Mouse (Mus musculus): ENCODE results near the gene Lmod1. TPM values are rescaled to one million over a fixed set of nuclear protein-coding genes. Genes with fewer than 3 reads are reported as not detected.

Gene Lmod1
- polyA plus RNA-seq, 1 experiment: 2.1 TPM

GRCm38 (mm10) chr1:135341947-135342346 is 17.3 kb downstream of the Lmod1 start:
- no peak overlapping the region for H3K4me3 ChIP-seq (ENCODE audit: insufficient read depth, low read depth, low read length)
- peaks cover 3% of the 10 kb centered on the region for H3K4me1 ChIP-seq (ENCODE audit: control insufficient read depth, insufficient read depth, insufficient read length, low read length)
- H3K27ac ChIP-seq (replicated peaks; ENCODE audit: low read depth, low read length): no peak overlapping the region

DNA sequence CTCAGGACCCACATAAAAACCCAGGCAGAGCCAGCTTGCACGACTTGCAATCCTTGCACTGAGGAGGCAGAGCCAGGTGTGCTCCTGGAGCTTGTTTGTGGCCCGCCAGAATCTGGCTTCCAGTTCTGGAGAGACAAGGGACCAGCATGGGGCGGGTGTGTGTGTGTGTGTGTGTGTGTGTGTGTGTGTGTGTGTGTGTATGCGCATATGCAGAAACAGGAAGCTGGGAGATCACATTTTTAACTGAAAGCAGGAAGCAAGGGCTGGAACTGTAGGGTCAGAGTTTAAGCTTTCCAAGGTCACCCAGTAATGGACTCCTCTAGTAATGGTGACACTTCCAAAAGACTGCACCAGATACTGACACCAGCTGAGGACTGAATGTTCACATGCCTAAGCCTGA is 19.4 kb downstream of the Lmod1 start:
- H3K4me3 ChIP-seq (ENCODE audit: insufficient read depth, low read depth, low read length): no peak overlapping the region
- peaks cover 14% of the 10 kb centered on the region for H3K4me1 ChIP-seq (ENCODE audit: control insufficient read depth, insufficient read depth, insufficient read length, low read length)
- H3K27ac ChIP-seq (replicated peaks; ENCODE audit: low read depth, low read length): no peak overlapping the region

DNA sequence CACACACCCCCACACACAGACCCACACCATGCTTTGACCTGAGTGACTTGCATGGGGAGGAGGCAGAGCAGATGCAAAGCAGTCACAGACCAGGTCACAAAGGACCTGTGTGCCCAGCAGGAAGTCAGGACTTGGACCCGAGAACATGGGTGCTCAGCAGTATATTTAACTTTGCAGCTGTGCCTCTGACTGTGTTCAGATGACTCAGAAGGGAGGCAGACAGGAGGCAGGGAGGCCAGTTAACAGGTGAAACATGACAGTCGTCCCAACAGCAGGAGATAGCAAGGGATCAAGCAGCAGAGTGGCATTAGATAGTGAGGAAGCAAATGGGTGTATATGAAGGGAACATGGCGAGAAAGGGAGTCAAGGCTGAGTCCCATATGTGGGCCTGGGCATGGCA is 22.3 kb downstream of the Lmod1 start:
- H3K27ac ChIP-seq (replicated peaks; ENCODE audit: low read depth, low read length): peak overlapping the region; percentile 8; the same call in 1 of the 2 replicates

GRCm38 (mm10) chr1:135347498-135348169 is 23.0 kb downstream of the Lmod1 start:
- H3K4me3 ChIP-seq (ENCODE audit: insufficient read depth, low read depth, low read length): no peak overlapping the region
- peak overlapping the region; percentile 8; the same call in 1 of the 2 replicates for H3K27ac ChIP-seq (replicated peaks; ENCODE audit: low read depth, low read length)
- peaks cover 18% of the 10 kb centered on the region for H3K4me1 ChIP-seq (ENCODE audit: control insufficient read depth, insufficient read depth, insufficient read length, low read length)

More for the DNA sequence above, 22.3 kb downstream of the Lmod1 start:
- Histone ChIP-seq H3K4me3 (ENCODE audit: insufficient read depth, low read depth, low read length) (no peak overlapping the region), H3K4me1 (ENCODE audit: control insufficient read depth, insufficient read depth, insufficient read length, low read length) (peaks cover 14% of the 10 kb centered on the region)

DNA sequence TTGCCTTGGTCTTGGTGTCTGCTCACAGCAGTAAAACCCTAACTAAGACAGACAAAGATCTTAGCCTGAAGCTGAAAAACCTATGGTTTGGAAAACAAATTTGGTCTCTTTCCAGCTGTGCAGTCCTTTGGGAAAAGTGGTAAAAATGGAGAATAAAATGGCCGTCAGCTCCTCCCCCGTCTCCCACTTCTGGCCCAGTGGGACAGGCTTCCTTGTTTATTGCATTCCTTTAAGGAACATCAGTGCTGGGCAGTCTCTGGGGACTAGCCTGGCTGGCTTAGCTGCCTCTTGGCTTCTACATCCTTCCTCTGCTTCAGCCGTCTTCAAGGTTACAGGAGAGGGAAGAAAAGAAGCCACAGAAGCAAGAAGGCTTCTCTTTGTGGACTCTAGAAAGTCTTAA is 27.3 kb downstream of the Lmod1 start:
- Histone ChIP-seq H3K27ac (replicated peaks; ENCODE audit: low read depth, low read length) (peak overlapping the region; percentile 66), H3K4me3 (ENCODE audit: insufficient read depth, low read depth, low read length) (no peak overlapping the region), H3K4me1 (ENCODE audit: control insufficient read depth, insufficient read depth, insufficient read length, low read length) (peaks cover 15% of the 10 kb centered on the region)

DNA sequence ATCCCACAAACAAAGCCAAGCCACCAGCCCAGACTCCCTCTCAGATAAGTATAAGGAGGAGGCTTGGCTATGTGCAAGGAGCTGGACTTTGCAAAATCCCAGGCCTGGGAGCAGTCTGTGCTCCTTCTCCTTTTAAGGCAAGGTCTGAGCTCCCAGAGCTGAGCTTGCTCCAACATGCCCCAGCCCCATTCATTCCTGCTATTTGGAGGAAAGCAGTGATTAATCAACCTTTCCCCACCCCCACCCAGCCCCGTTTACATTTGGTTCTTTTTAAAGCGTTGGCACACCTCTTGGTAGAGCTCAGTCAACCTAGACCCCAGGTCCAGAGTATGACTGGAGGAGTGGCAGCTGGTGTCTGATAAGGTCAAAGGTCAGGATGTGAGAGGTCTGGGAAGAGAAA is 34.5 kb downstream of the Lmod1 start:
- Histone ChIP-seq H3K4me3 (ENCODE audit: insufficient read depth, low read depth, low read length) (no peak overlapping the region), H3K27ac (replicated peaks; ENCODE audit: low read depth, low read length) (no peak overlapping the region), H3K4me1 (ENCODE audit: control insufficient read depth, insufficient read depth, insufficient read length, low read length) (no peaks in the 10 kb centered on the region)

- no peaks in the 10 kb centered on the region for H3K4me1 ChIP-seq (ENCODE audit: control insufficient read depth, insufficient read depth, insufficient read length, low read length)
- no peak overlapping the region for H3K4me3 ChIP-seq (ENCODE audit: insufficient read depth, low read depth, low read length)
- no peak overlapping the region for H3K27ac ChIP-seq (replicated peaks; ENCODE audit: low read depth, low read length)
Measured at GRCm38 (mm10) chr1:135361491-135361890, 36.9 kb downstream of the Lmod1 start.

DNA sequence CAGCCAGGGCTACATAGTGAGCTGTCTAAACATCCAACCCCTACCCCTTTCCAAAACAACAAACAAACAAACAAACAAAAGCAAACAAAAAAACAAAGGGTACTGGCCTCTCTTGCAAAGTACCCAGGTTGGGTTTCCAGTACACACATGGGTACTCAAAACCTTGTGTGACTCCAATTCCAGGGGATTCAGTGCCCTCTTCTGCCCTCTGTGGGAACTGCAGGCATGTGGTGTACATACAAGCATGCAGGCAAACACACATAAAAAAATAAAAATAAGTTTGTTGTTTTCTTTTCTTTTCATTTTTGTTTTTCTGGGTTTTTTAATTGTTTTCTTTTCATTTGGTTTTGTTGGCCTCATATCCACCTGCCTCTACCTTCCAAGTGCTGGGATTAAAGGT is 37.5 kb downstream of the Lmod1 start:
- no peak overlapping the region for H3K27ac ChIP-seq (replicated peaks; ENCODE audit: low read depth, low read length)
- H3K4me3 ChIP-seq (ENCODE audit: insufficient read depth, low read depth, low read length): no peak overlapping the region
- H3K4me1 ChIP-seq (ENCODE audit: control insufficient read depth, insufficient read depth, insufficient read length, low read length): no peaks in the 10 kb centered on the region

DNA sequence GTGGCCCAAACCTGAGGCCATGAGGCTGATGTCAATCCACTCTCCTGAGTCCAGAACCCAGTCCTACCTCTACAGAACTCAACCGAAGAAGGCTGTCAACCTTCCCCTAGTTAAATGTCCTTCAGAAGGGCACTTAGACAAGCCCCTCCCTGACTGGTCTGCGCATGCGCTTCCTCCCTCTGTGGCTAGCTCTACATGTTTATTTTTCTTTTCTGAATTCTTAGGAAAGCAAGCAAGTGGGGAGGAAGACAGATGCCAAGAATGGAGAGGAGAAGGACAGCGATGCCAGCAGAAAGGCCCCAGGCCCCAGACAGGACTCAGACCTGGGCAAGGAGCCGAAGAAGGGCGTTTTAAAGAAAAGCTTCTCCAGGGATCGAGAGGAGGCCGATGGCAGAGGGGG is 38.8 kb downstream of the Lmod1 start:
- no peak overlapping the region for H3K4me3 ChIP-seq (ENCODE audit: insufficient read depth, low read depth, low read length)
- 0 out of 2 replicates have a peak overlapping the region, but pooled peaks have one; percentile 34 for H3K27ac ChIP-seq (replicated peaks; ENCODE audit: low read depth, low read length)
- H3K4me1 ChIP-seq (ENCODE audit: control insufficient read depth, insufficient read depth, insufficient read length, low read length): no peaks in the 10 kb centered on the region

- no peak overlapping the region for H3K4me3 ChIP-seq (ENCODE audit: insufficient read depth, low read depth, low read length)
- no peak overlapping the region for H3K27ac ChIP-seq (replicated peaks; ENCODE audit: low read depth, low read length)
- no peaks in the 10 kb centered on the region for H3K4me1 ChIP-seq (ENCODE audit: control insufficient read depth, insufficient read depth, insufficient read length, low read length)
Measured at GRCm38 (mm10) chr1:135366380-135366779, 41.8 kb downstream of the Lmod1 start.

DNA sequence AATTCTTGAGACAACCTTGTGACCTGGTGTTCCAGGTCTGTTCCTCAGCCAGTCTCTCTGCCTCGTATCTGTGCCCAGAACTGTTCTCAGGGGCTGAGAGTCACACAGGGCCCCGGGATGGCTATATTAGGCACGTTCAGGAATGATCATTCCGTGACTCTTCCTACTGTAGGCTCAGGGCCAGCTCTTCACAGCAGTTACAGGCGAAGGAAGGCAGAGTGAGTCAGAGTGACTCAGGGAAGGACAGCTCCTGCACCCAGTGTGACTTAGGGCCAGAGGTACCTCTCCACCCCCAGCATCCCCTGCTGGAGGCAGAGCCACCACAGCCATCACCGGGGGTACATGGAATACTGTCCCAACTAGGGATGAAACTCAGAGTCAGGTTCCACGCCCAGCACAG is 42.4 kb downstream of the Lmod1 start:
- H3K4me1 ChIP-seq (ENCODE audit: control insufficient read depth, insufficient read depth, insufficient read length, low read length): no peaks in the 10 kb centered on the region
- no peak overlapping the region for H3K4me3 ChIP-seq (ENCODE audit: insufficient read depth, low read depth, low read length)
- no peak overlapping the region for H3K27ac ChIP-seq (replicated peaks; ENCODE audit: low read depth, low read length)

DNA sequence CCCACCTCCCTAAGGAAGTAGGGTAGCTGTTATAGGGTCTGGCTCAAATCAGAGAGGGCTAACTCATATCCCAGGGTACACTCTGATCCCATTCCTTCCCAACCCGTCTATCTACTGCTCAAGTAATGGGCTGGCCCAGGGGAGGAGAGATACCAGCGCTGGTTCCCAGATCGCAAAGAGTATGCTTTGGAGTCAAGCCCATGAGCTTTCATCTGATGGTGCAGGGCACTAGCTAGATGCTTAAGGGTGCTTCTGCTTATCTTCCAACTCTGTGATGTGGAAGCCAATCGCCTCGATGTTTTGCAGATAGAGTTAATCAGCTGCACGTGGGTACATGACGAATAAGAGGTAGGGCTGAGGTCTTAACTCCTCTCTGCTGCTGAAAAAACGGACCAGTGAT is 43.0 kb downstream of the Lmod1 start:
- no peaks in the 10 kb centered on the region for H3K4me1 ChIP-seq (ENCODE audit: control insufficient read depth, insufficient read depth, insufficient read length, low read length)
- no peak overlapping the region for H3K4me3 ChIP-seq (ENCODE audit: insufficient read depth, low read depth, low read length)
- no peak overlapping the region for H3K27ac ChIP-seq (replicated peaks; ENCODE audit: low read depth, low read length)

DNA sequence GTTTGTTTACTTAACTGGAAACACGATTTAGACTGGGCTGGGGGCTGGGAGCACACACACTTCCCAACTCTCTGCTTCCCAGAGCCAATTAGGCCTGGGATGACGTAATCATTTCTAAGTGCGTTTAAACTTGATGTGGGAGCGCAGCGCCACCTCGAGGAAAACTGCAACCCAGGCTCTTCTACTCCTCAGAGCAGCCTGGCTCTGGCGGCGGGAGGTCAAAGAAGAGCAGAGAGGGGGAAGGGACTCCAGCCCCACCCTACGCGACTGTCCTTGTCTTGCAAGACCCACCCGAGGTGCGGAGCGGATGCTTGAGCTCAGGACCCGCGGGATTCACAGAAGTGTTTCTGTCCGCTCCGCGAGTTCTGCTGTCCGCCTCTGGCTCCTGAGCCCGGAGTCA is 43.6 kb downstream of the Lmod1 start:
- Histone ChIP-seq H3K27ac (replicated peaks; ENCODE audit: low read depth, low read length) (no peak overlapping the region; the same call in 1 of the 2 replicates), H3K4me1 (ENCODE audit: control insufficient read depth, insufficient read depth, insufficient read length, low read length) (no peaks in the 10 kb centered on the region), H3K4me3 (ENCODE audit: insufficient read depth, low read depth, low read length) (peak overlapping the region; percentile 58)

GRCm38 (mm10) chr1:135368982-135369381 is 44.4 kb downstream of the Lmod1 start:
- H3K4me1 ChIP-seq (ENCODE audit: control insufficient read depth, insufficient read depth, insufficient read length, low read length): no peaks in the 10 kb centered on the region
- H3K4me3 ChIP-seq (ENCODE audit: insufficient read depth, low read depth, low read length): peak overlapping the region; percentile 58
- no peak overlapping the region for H3K27ac ChIP-seq (replicated peaks; ENCODE audit: low read depth, low read length)

- Histone ChIP-seq H3K27ac (replicated peaks; ENCODE audit: low read depth, low read length) (no peak overlapping the region), H3K4me1 (ENCODE audit: control insufficient read depth, insufficient read depth, insufficient read length, low read length) (no peaks in the 10 kb centered on the region), H3K4me3 (ENCODE audit: insufficient read depth, low read depth, low read length) (no peak overlapping the region)
Measured at GRCm38 (mm10) chr1:135369415-135369814, 44.8 kb downstream of the Lmod1 start.

GRCm38 (mm10) chr1:135373171-135373677 is 48.6 kb downstream of the Lmod1 start:
- Histone ChIP-seq H3K4me3 (ENCODE audit: insufficient read depth, low read depth, low read length) (no peak overlapping the region), H3K27ac (replicated peaks; ENCODE audit: low read depth, low read length) (no peak overlapping the region), H3K4me1 (ENCODE audit: control insufficient read depth, insufficient read depth, insufficient read length, low read length) (no peaks in the 10 kb centered on the region)

Data from brown adipose tissue, adult 24 weeks (tissue).